Mouse (Mus musculus) lung, postnatal 0 days (tissue): Measurements from ENCODE around the gene Slc17a6. TPM values are rescaled to one million over a fixed set of nuclear protein-coding genes. Genes with fewer than 3 reads are reported as not detected.

ENCODE experiments used
- ATAC-seq: fragments of 200-750 bp; cut with Nextera tagmentation; 2 replicates; pipeline ENCODE4 v1.8.0; 2017; ENCODE audit warnings: moderate library complexity
- DNase-seq: peaks from one replicate; pipeline ENCODE4 v3.0.0-alpha.2; 2016; ENCODE audit warnings: low spot score
- H3K27ac ChIP-seq: fragments of 300-500 bp; sonication (generic); 2 replicates; pipeline ENCODE4 v1.5.1; 2014; ENCODE audit warnings: antibody characterized with exemption, mild to moderate bottlenecking, low read length, mixed read lengths
- H3K27me3 ChIP-seq: fragments of 300-500 bp; sonication (generic); replicated peaks from 2 replicates; pipeline ENCODE4 v1.6.1; 2014; ENCODE audit warnings: low read length, mixed read lengths; ENCODE audit not compliant: insufficient read depth
- H3K36me3 ChIP-seq: fragments of 300-500 bp; sonication (generic); 2 replicates; pipeline ENCODE4 v1.6.1; 2014; ENCODE audit warnings: low read length, mixed read lengths; ENCODE audit not compliant: insufficient read depth
- H3K4me1 ChIP-seq: fragments of 300-500 bp; sonication (generic); 2 replicates; pipeline ENCODE4 v1.6.1; 2014; ENCODE audit warnings: antibody characterized with exemption, low read depth, low read length, mixed read lengths; ENCODE audit not compliant: insufficient read depth
- H3K4me2 ChIP-seq: fragments of 300-500 bp; sonication (generic); replicated peaks from 2 replicates; pipeline ENCODE4 v1.6.1; 2014; ENCODE audit warnings: low read depth, mild to moderate bottlenecking, low read length, moderate library complexity, mixed read lengths
- H3K4me3 ChIP-seq: fragments of 300-500 bp; sonication (generic); 2 replicates; pipeline ENCODE4 v1.5.1; 2014; ENCODE audit warnings: low read depth, low read length
- H3K9ac ChIP-seq: fragments of 300-500 bp; sonication (generic); replicated peaks from 2 replicates; pipeline ENCODE4 v1.6.1; 2014; ENCODE audit warnings: low read depth, mild to moderate bottlenecking
- H3K9me3 ChIP-seq: fragments of 300-500 bp; sonication (generic); 2 replicates; pipeline ENCODE4 v1.6.1; 2016; ENCODE audit warnings: low read length, mixed read lengths
- CTCF ChIP-seq: IDR thresholded peaks from 2 replicates; pipeline ENCODE4 v1.5.1; 2016; ENCODE audit warnings: antibody characterized with exemption, mild to moderate bottlenecking
- EP300 ChIP-seq: IDR thresholded peaks from 2 replicates; pipeline ENCODE4 v1.6.1; 2016; ENCODE audit warnings: antibody characterized with exemption, mild to moderate bottlenecking, control low read depth
- WGBS: fragments of 180-500 bp; shearing (Covaris S2); extraction: QIAGEN DNeasy Blood & Tissue Kit; methylation state at CpG from one replicate; pipeline ENCODE4 v1.1.7; 2014; 5-methylcytosine and 5-hydroxymethylcytosine counted together
- polyA plus RNA-seq: library from polyadenylated mRNA; unstranded; fragments of >200 nt; fragmentation: Nextera tagmentation; extraction: Ambion mirVana; gene quantifications from 2 replicates; pipeline ENCODE4 v1.2.1, GENCODE M21; 2015

Gene Slc17a6
- polyA plus RNA-seq, 1 experiment from 2014 or later, result not detected

- no peaks in the 10 kb centered on the region for H3K36me3 ChIP-seq
- H3K27me3 ChIP-seq, result peaks cover 26% of the 10 kb centered on the region; the same call in 1 of the 2 replicates
- H3K9ac ChIP-seq, result no peak overlapping the region
- H3K27ac ChIP-seq, result no peak overlapping the region
- WGBS, result 1% methylated on average over 18 of the region's 18 CpGs
- no peak overlapping the region for H3K4me3 ChIP-seq
- DNase-seq (no peak), ATAC-seq (no peak)
- no peaks in the 10 kb centered on the region for H3K9me3 ChIP-seq
- H3K4me2 ChIP-seq, result no peak overlapping the region
- TF ChIP-seq EP300 (no peak), CTCF (no peak)
- no peaks in the 10 kb centered on the region for H3K4me1 ChIP-seq
These were observed 390 bp downstream of the Slc17a6 start for GRCm38 (mm10) chr7:51622196-51622595.

GRCm38 (mm10) chr7:51622666-51623065, 860 bp downstream of the Slc17a6 start:
- H3K27ac ChIP-seq, result no peak overlapping the region
- H3K27me3 ChIP-seq, result peaks cover 30% of the 10 kb centered on the region; the same call in 1 of the 2 replicates
- no peaks in the 10 kb centered on the region for H3K36me3 ChIP-seq
- 5% methylated on average over 5 of the region's 5 CpGs for WGBS
- no peak for TF ChIP-seq EP300
- no peak for TF ChIP-seq CTCF
- H3K4me2 ChIP-seq, result no peak overlapping the region
- ATAC-seq (no peak), DNase-seq (no peak)
- no peak overlapping the region for H3K9ac ChIP-seq
- H3K4me1 ChIP-seq, result no peaks in the 10 kb centered on the region
- no peaks in the 10 kb centered on the region for H3K9me3 ChIP-seq
- no peak overlapping the region for H3K4me3 ChIP-seq

- no peak for TF ChIP-seq EP300
- TF ChIP-seq CTCF, result no peak
- Histone ChIP-seq H3K4me2 (no peak overlapping the region), H3K9me3 (no peaks in the 10 kb centered on the region), H3K4me3 (no peak overlapping the region), H3K27ac (no peak overlapping the region), H3K36me3 (no peaks in the 10 kb centered on the region), H3K9ac (no peak overlapping the region), H3K27me3 (peaks cover 30% of the 10 kb centered on the region; the same call in 1 of the 2 replicates), H3K4me1 (no peaks in the 10 kb centered on the region)
- DNase-seq, result no peak
- no peak for ATAC-seq
- WGBS, result 3% methylated on average over 4 of the region's 4 CpGs
These were observed 2.6 kb downstream of the Slc17a6 start for GRCm38 (mm10) chr7:51624336-51624897.

- Histone ChIP-seq H3K27me3 (peaks cover 30% of the 10 kb centered on the region; the same call in 1 of the 2 replicates), H3K27ac (no peak overlapping the region), H3K9me3 (no peaks in the 10 kb centered on the region), H3K4me2 (no peak overlapping the region), H3K36me3 (no peaks in the 10 kb centered on the region), H3K4me3 (no peak overlapping the region), H3K9ac (no peak overlapping the region), H3K4me1 (no peaks in the 10 kb centered on the region)
- TF ChIP-seq CTCF (no peak), EP300 (no peak)
- no peak for DNase-seq
- WGBS, result 1% methylated on average over 23 of the region's 23 CpGs
- ATAC-seq, result no peak
These were observed 3.4 kb downstream of the Slc17a6 start for GRCm38 (mm10) chr7:51625161-51625560.

GRCm38 (mm10) chr7:51625591-51626255, 3.9 kb downstream of the Slc17a6 start:
- Histone ChIP-seq H3K9me3 (no peaks in the 10 kb centered on the region), H3K27ac (no peak overlapping the region), H3K36me3 (no peaks in the 10 kb centered on the region), H3K9ac (no peak overlapping the region), H3K4me3 (no peak overlapping the region), H3K4me2 (no peak overlapping the region), H3K27me3 (peaks cover 30% of the 10 kb centered on the region; the same call in 1 of the 2 replicates), H3K4me1 (no peaks in the 10 kb centered on the region)
- WGBS, result 5% methylated on average over 11 of the region's 11 CpGs
- ATAC-seq (no peak), DNase-seq (no peak)
- TF ChIP-seq CTCF (no peak), EP300 (no peak)

GRCm38 (mm10) chr7:51626451-51627000, 4.7 kb downstream of the Slc17a6 start:
- H3K9ac ChIP-seq, result no peak overlapping the region
- DNase-seq, result no peak
- no peak overlapping the region for H3K4me3 ChIP-seq
- TF ChIP-seq CTCF (no peak), EP300 (no peak)
- no peaks in the 10 kb centered on the region for H3K4me1 ChIP-seq
- ATAC-seq, result no peak
- H3K27me3 ChIP-seq, result peaks cover 30% of the 10 kb centered on the region; the same call in 1 of the 2 replicates
- H3K4me2 ChIP-seq, result no peak overlapping the region
- no peak overlapping the region for H3K27ac ChIP-seq
- WGBS, result 2% methylated on average over 16 of the region's 16 CpGs
- H3K9me3 ChIP-seq, result no peaks in the 10 kb centered on the region
- H3K36me3 ChIP-seq, result no peaks in the 10 kb centered on the region
